Mouse (Mus musculus) embryonic facial prominence, embryonic 14.5 days (tissue): ENCODE results near the gene Dcaf17. TPM values are rescaled to one million over a fixed set of nuclear protein-coding genes. Genes with fewer than 3 reads are reported as not detected.
A peak's percentile ranks its signal among the peaks of the same experiment; 100 is the strongest.

ENCODE experiments used
- ATAC-seq: fragments of 200-750 bp; cut with Nextera tagmentation; 2 replicates; pipeline ENCODE4 v1.8.0; 2017; ENCODE audit warnings: low read depth, moderate number of reproducible peaks, moderate TSS enrichment
- DNase-seq: peaks from one replicate; pipeline ENCODE4 v3.0.0-alpha.2; 2015; ENCODE audit warnings: low spot score
- H3K27ac ChIP-seq: fragments of 300-500 bp; sonication (generic); replicated peaks from 2 replicates; pipeline ENCODE4 v1.5.1; 2014; ENCODE audit warnings: low read depth, mild to moderate bottlenecking, low read length, moderate library complexity
- H3K27me3 ChIP-seq: fragments of 300-500 bp; sonication (generic); replicated peaks from 2 replicates; pipeline ENCODE4 v1.6.1; 2014; ENCODE audit warnings: low read length; ENCODE audit not compliant: control insufficient read depth, insufficient read depth
- H3K36me3 ChIP-seq: fragments of 300-500 bp; sonication (generic); 2 replicates; pipeline ENCODE4 v1.6.1; 2014; ENCODE audit warnings: low read length, mixed read lengths; ENCODE audit not compliant: control insufficient read depth, insufficient read depth
- H3K4me1 ChIP-seq: fragments of 300-500 bp; sonication (generic); 2 replicates; pipeline ENCODE4 v1.6.1; 2014; ENCODE audit warnings: antibody characterized with exemption, low read length; ENCODE audit not compliant: control insufficient read depth, insufficient read depth
- H3K4me2 ChIP-seq: fragments of 300-500 bp; sonication (generic); 2 replicates; pipeline ENCODE4 v1.6.1; 2014; ENCODE audit warnings: low read depth, mild to moderate bottlenecking, low read length, moderate library complexity, mixed read lengths
- H3K4me3 ChIP-seq: fragments of 300-500 bp; sonication (generic); 2 replicates; pipeline ENCODE4 v1.5.1; 2014; ENCODE audit warnings: low read depth, mild to moderate bottlenecking, low read length
- H3K9ac ChIP-seq: fragments of 300-500 bp; sonication (generic); 2 replicates; pipeline ENCODE4 v1.6.1; 2014; ENCODE audit warnings: low read depth, mild to moderate bottlenecking, low read length, moderate library complexity, mixed read lengths
- H3K9me3 ChIP-seq: fragments of 300-500 bp; sonication (generic); 2 replicates; pipeline ENCODE4 v1.6.1; 2016; ENCODE audit warnings: low read length; ENCODE audit not compliant: control insufficient read depth
- WGBS: fragments of 180-500 bp; shearing (Covaris S2); extraction: QIAGEN DNeasy Blood & Tissue Kit; methylation state at CpG from one replicate; pipeline ENCODE4 v1.1.7; 2014; 5-methylcytosine and 5-hydroxymethylcytosine counted together
- polyA plus RNA-seq: library from polyadenylated mRNA; unstranded; fragments of >200 nt; fragmentation: Nextera tagmentation; extraction: Ambion mirVana; gene quantifications from 2 replicates; pipeline ENCODE4 v1.2.1, GENCODE M21; 2014

Gene Dcaf17
- polyA plus RNA-seq, 1 experiment from 2014 or later, result 22.0 TPM

- ATAC-seq (0 out of 2 replicates have a peak, but pooled peaks have one; percentile 57), DNase-seq (peak; percentile 84)
- Histone ChIP-seq H3K9ac (no peak overlapping the region), H3K4me3 (no peak overlapping the region), H3K36me3 (no peaks in the 10 kb centered on the region), H3K27me3 (no peaks in the 10 kb centered on the region), H3K27ac (no peak overlapping the region), H3K9me3 (no peaks in the 10 kb centered on the region), H3K4me1 (no peaks in the 10 kb centered on the region), H3K4me2 (peak overlapping the region; percentile 35)
- 45% methylated on average over 11 of the region's 11 CpGs for WGBS
Measured at GRCm38 (mm10) chr2:71039522-71040121, 15.5 kb upstream of the Dcaf17 start.

- H3K27ac ChIP-seq, result no peak overlapping the region
- no peak overlapping the region for H3K4me3 ChIP-seq
- ATAC-seq (no peak), DNase-seq (peak; percentile 15)
- H3K9me3 ChIP-seq, result no peaks in the 10 kb centered on the region
- H3K4me1 ChIP-seq, result no peaks in the 10 kb centered on the region
- H3K9ac ChIP-seq, result no peak overlapping the region
- no peaks in the 10 kb centered on the region for H3K27me3 ChIP-seq
- WGBS, result 65% methylated on average over 6 of the region's 6 CpGs
- no peak overlapping the region for H3K4me2 ChIP-seq
- no peaks in the 10 kb centered on the region for H3K36me3 ChIP-seq
Measured at GRCm38 (mm10) chr2:71046151-71046550, 9.0 kb upstream of the Dcaf17 start.

GRCm38 (mm10) chr2:71046751-71047320 lies 8.3 kb upstream of the Dcaf17 start:
- no peak for ATAC-seq
- no peaks in the 10 kb centered on the region for H3K27me3 ChIP-seq
- H3K4me3 ChIP-seq, result no peak overlapping the region
- 69% methylated on average over 6 of the region's 6 CpGs for WGBS
- H3K4me2 ChIP-seq, result no peak overlapping the region
- H3K9me3 ChIP-seq, result no peaks in the 10 kb centered on the region
- DNase-seq, result peak; percentile 20
- H3K4me1 ChIP-seq, result no peaks in the 10 kb centered on the region
- no peak overlapping the region for H3K9ac ChIP-seq
- H3K27ac ChIP-seq, result no peak overlapping the region
- H3K36me3 ChIP-seq, result no peaks in the 10 kb centered on the region

- Histone ChIP-seq H3K4me3 (no peak overlapping the region), H3K9me3 (no peaks in the 10 kb centered on the region), H3K4me2 (no peak overlapping the region), H3K9ac (no peak overlapping the region), H3K27me3 (no peaks in the 10 kb centered on the region), H3K27ac (no peak overlapping the region), H3K36me3 (no peaks in the 10 kb centered on the region), H3K4me1 (peaks cover 1% of the 10 kb centered on the region)
- 70% methylated on average over 12 of the region's 12 CpGs for WGBS
- ATAC-seq (no peak), DNase-seq (no peak)
Measured at GRCm38 (mm10) chr2:71048896-71049295, 6.2 kb upstream of the Dcaf17 start.

- Histone ChIP-seq H3K36me3 (no peaks in the 10 kb centered on the region), H3K27ac (no peak overlapping the region), H3K4me1 (peaks cover 9% of the 10 kb centered on the region), H3K4me2 (no peak overlapping the region), H3K9me3 (no peaks in the 10 kb centered on the region), H3K27me3 (no peaks in the 10 kb centered on the region), H3K4me3 (no peak overlapping the region), H3K9ac (no peak overlapping the region)
- 92% methylated on average over 7 of the region's 7 CpGs for WGBS
- no peak for DNase-seq
- no peak for ATAC-seq
Measured at GRCm38 (mm10) chr2:71050511-71050910, 4.6 kb upstream of the Dcaf17 start.

- no peak overlapping the region for H3K27ac ChIP-seq
- peaks cover 9% of the 10 kb centered on the region for H3K4me1 ChIP-seq
- H3K36me3 ChIP-seq, result peaks cover 17% of the 10 kb centered on the region; the same call in 1 of the 2 replicates
- no peak for ATAC-seq
- no peaks in the 10 kb centered on the region for H3K27me3 ChIP-seq
- H3K4me3 ChIP-seq, result peak overlapping the region; percentile 93
- peak overlapping the region; percentile 89 for H3K9ac ChIP-seq
- 28% methylated on average over 9 of the region's 9 CpGs for WGBS
- peak; percentile 72 for DNase-seq
- H3K4me2 ChIP-seq, result peak overlapping the region; percentile 53
- H3K9me3 ChIP-seq, result no peaks in the 10 kb centered on the region
Measured at GRCm38 (mm10) chr2:71054716-71055115, 412 bp upstream of the Dcaf17 start.

GRCm38 (mm10) chr2:71056115-71056835 lies 1.1 kb downstream of the Dcaf17 start:
- H3K4me1 ChIP-seq, result peaks cover 9% of the 10 kb centered on the region
- peak overlapping the region; percentile 93 for H3K4me3 ChIP-seq
- peak overlapping the region; percentile 79 for H3K4me2 ChIP-seq

GRCm38 (mm10) chr2:71071601-71072000 lies 16.5 kb downstream of the Dcaf17 start:
- no peaks in the 10 kb centered on the region for H3K27me3 ChIP-seq
- no peaks in the 10 kb centered on the region for H3K9me3 ChIP-seq
- no peak overlapping the region for H3K4me2 ChIP-seq
- peaks cover 11% of the 10 kb centered on the region; the same call in 1 of the 2 replicates for H3K36me3 ChIP-seq
- no peak overlapping the region for H3K9ac ChIP-seq
- H3K27ac ChIP-seq, result no peak overlapping the region
- no peak overlapping the region for H3K4me3 ChIP-seq
- WGBS, result 97% methylated on average over 4 of the region's 4 CpGs
- DNase-seq (no peak), ATAC-seq (no peak)
- H3K4me1 ChIP-seq, result no peaks in the 10 kb centered on the region

More at GRCm38 (mm10) chr2:71056115-71056835, 1.1 kb downstream of the Dcaf17 start:
- H3K9ac ChIP-seq, result peak overlapping the region; percentile 89
- DNase-seq, result peak; percentile 73
- peak overlapping the region; percentile 95 for H3K27ac ChIP-seq
- peaks cover 26% of the 10 kb centered on the region for H3K36me3 ChIP-seq
- ATAC-seq, result no peak
- WGBS, result 12% methylated on average over 21 of the region's 21 CpGs
- H3K9me3 ChIP-seq, result no peaks in the 10 kb centered on the region
- no peaks in the 10 kb centered on the region for H3K27me3 ChIP-seq
